Mouse (Mus musculus) heart, embryonic 14.5 days (tissue): ENCODE measurements around the gene 1110004F10Rik. TPM values are rescaled to one million over a fixed set of nuclear protein-coding genes. Genes with fewer than 3 reads are reported as not detected.

Source experiments
- ATAC-seq: fragments of 200-750 bp; cut with Nextera tagmentation; 2 replicates; pipeline ENCODE4 v1.8.0; 2017; ENCODE audit warnings: low read depth, moderate TSS enrichment; ENCODE audit not compliant: insufficient number of reproducible peaks, insufficient read depth, low FRiP score
- H3K27ac ChIP-seq, 2 experiments: fragments of 200-500 bp in 1 of 2; fragments of 300-500 bp in 1 of 2; sonication (generic) in 1 of 2; replicated peaks in 1 of 2; 2 replicates each; pipeline ENCODE4 v1.5.1; 2012 to 2014; ENCODE audit warnings: low read depth in 2 of 2, low read length in 2 of 2, control low read depth in 1 of 2, mild to moderate bottlenecking in 1 of 2, mixed read lengths in 1 of 2; ENCODE audit not compliant: control insufficient read depth in 1 of 2, insufficient read depth in 1 of 2
- H3K27me3 ChIP-seq: fragments of 300-500 bp; sonication (generic); 2 replicates; pipeline ENCODE4 v1.6.1; 2014; ENCODE audit warnings: mild to moderate bottlenecking, low read length, control low read depth; ENCODE audit not compliant: control insufficient read depth, insufficient read depth
- H3K36me3 ChIP-seq: fragments of 300-500 bp; sonication (generic); 2 replicates; pipeline ENCODE4 v1.6.1; 2014; ENCODE audit warnings: mild to moderate bottlenecking, control low read depth, low read length, mixed read lengths; ENCODE audit not compliant: control insufficient read depth, insufficient read depth
- H3K4me1 ChIP-seq, 2 experiments: fragments of 200-500 bp in 1 of 2; fragments of 300-500 bp in 1 of 2; sonication (generic) in 1 of 2; 2 replicates each; pipeline ENCODE4 v1.6.1; 2012 to 2014; ENCODE audit warnings: low read length in 2 of 2, control low read depth in 1 of 2, mixed read lengths in 1 of 2; ENCODE audit not compliant: control insufficient read depth in 2 of 2, insufficient read depth in 2 of 2
- H3K4me2 ChIP-seq: fragments of 300-500 bp; sonication (generic); 2 replicates; pipeline ENCODE4 v1.6.1; 2014; ENCODE audit warnings: mild to moderate bottlenecking, low read length
- H3K4me3 ChIP-seq, 2 experiments: fragments of 200-500 bp in 1 of 2; fragments of 300-500 bp in 1 of 2; sonication (generic) in 1 of 2; 2 replicates each; pipeline ENCODE4 v1.5.1; 2012 to 2014; ENCODE audit warnings: low read length in 2 of 2, mild to moderate bottlenecking in 2 of 2, control low read depth in 1 of 2, low read depth in 1 of 2, moderate library complexity in 1 of 2; ENCODE audit not compliant: control insufficient read depth in 1 of 2, insufficient read depth in 1 of 2
- H3K9ac ChIP-seq: fragments of 300-500 bp; sonication (generic); 2 replicates; pipeline ENCODE4 v1.6.1; 2014; ENCODE audit warnings: mild to moderate bottlenecking, low read length
- H3K9me3 ChIP-seq: fragments of 300-500 bp; sonication (generic); 2 replicates; pipeline ENCODE4 v1.6.1; 2016; ENCODE audit warnings: low read length, control low read depth; ENCODE audit not compliant: control insufficient read depth
- WGBS: fragments of 180-500 bp; shearing (Covaris S2); extraction: QIAGEN DNeasy Blood & Tissue Kit; methylation state at CpG from one replicate; pipeline ENCODE4 v1.1.7; 2014; 5-methylcytosine and 5-hydroxymethylcytosine counted together
- polyA plus RNA-seq: library from polyadenylated mRNA; unstranded; fragments of >200 nt; fragmentation: Nextera tagmentation; extraction: Ambion mirVana; gene quantifications from 2 replicates; pipeline ENCODE4 v1.2.1, GENCODE M21; 2014

Gene 1110004F10Rik
- polyA plus RNA-seq, 1 experiment from 2014 or later = 176 TPM

DNA sequence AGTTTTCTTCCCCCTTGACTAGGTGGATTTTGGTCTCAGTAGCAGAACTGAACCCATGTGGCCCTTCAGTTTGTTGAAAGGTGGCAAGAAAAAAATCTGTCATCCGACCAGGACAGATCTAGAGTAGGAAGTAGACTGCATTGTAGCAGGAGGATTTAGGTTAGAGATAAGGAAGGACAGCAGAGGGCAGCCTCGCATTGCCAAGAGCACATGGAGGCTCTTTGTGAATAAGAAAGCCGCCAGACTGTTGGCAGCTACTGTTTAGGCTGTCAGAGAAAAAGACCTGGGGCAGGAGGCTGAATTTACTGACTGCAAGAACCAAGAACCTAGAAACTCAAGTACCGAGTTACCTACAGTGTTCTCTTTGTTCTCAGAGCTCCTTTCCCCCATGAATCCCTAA, 92.2 kb downstream of the 1110004F10Rik start:
- Histone ChIP-seq H3K36me3 (peaks cover 79% of the 10 kb centered on the region), H3K27me3 (no peaks in the 10 kb centered on the region), H3K9me3 (no peaks in the 10 kb centered on the region), H3K9ac (0 out of 2 replicates have a peak overlapping the region, but pooled peaks have one; percentile 1), H3K4me3 (no peak overlapping the region), H3K4me1 (peaks cover 3 to 16% of the 10 kb centered on the region in 2 experiments), H3K27ac (peak overlapping the region in 1 of 2 experiments; percentile 10; a peak in 1 of 4 replicates), H3K4me2 (no peak overlapping the region)
- WGBS = 7% methylated on average over 4 of the region's 4 CpGs
- no peak for ATAC-seq

DNA sequence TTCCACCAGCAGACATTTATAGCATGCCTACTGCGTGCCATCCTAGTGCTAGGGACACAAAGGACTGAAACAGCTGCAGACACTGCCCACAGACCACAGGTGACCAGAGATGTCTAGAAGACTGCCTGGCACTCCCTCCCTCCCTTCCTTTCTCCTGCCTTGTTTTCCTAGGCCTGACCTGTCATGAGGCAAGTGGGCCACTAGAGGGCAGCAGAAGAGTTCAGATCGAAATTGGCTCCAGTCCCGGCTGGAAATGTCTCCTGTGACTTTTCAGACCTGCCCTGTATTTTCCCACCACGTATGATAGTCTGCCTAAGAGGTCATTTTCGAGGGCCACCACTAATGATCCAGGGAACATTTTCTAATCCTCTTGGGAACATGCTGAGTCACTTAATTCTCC, 92.9 kb downstream of the 1110004F10Rik start:
- no peaks in the 10 kb centered on the region for H3K9me3 ChIP-seq
- H3K9ac ChIP-seq = 0 out of 2 replicates have a peak overlapping the region, but pooled peaks have one; percentile 1
- peaks cover 3 to 16% of the 10 kb centered on the region in 2 experiments for H3K4me1 ChIP-seq
- H3K27me3 ChIP-seq = no peaks in the 10 kb centered on the region
- peak overlapping the region; percentile 10 to 34; a peak in 2 of 4 replicates for H3K27ac ChIP-seq
- no peak for ATAC-seq
- 3% methylated on average over 5 of the region's 5 CpGs for WGBS
- no peak overlapping the region for H3K4me2 ChIP-seq
- no peak overlapping the region for H3K4me3 ChIP-seq
- H3K36me3 ChIP-seq = peaks cover 79% of the 10 kb centered on the region

DNA sequence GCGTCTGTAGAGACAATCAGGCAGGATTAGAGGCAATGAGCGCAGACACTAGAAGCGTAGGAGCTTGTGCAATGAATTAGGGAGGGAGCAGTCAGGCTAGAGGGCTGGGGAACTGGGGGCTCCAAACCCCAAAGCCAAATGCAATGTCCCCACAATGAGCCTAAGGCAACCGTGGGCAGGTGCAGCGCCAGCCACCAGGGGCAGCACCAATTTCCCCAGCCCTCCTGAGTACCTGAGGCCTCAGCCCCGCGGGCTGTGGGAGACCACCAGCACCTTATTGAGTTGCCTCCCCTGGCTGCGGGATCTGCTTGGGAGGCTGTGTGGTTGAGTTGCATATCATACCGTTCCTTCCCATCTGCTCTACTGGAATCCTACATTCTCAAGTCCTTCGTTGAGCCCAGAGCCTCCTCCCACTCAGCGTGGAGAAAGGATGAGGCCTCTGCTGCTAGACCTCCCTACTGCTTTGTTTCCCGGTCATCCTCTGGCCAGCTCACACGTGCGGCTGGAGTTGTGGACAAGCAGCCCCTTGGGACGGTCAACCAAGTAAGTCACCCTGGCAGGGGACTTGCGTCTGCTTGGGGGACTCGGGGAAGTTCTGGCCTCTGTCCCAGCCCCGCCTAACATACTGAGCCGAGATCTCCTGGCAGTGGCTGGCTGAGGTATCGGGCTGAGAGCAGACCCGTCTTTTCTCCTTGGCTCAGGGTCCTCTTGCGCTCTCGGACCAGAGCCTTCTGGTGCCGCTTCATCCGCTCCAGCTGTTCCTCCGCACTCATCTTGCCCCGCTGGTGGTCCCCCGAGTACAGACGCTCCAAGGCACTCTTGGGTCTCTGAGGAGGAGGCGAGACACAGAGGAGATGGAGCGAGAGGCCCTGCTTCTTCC, 95.5 kb downstream of the 1110004F10Rik start:
- Histone ChIP-seq H3K4me1 (peaks cover 3 to 20% of the 10 kb centered on the region in 2 experiments), H3K4me2 (no peak overlapping the region), H3K36me3 (peaks cover 77% of the 10 kb centered on the region), H3K27me3 (no peaks in the 10 kb centered on the region), H3K9me3 (no peaks in the 10 kb centered on the region), H3K27ac (no peak overlapping the region), H3K9ac (no peak overlapping the region), H3K4me3 (no peak overlapping the region)
- ATAC-seq = no peak
- 67% methylated on average over 31 of the region's 31 CpGs for WGBS

DNA sequence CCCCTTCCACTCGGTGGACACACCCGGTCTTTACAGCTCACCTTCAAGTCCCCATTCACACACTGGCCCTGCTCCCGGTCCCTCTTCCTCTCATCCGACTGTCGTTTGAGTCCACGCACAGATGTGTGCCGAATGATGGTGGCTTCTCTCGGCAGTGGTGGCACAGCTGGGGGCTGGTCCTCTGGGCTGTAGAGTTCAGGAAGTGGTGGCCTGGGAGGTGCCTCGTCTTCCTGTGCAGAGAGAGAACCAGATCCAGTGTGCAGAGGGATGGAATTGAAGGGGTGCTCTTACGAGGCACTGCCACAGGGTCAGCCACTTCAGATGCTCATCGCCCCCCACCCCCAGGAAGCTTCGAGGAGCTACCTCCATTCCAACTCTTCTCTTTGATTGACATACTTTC, 98.0 kb downstream of the 1110004F10Rik start:
- H3K9me3 ChIP-seq = no peaks in the 10 kb centered on the region
- no peak for ATAC-seq
- H3K4me2 ChIP-seq = no peak overlapping the region
- H3K4me1 ChIP-seq = peaks cover 0 to 11% of the 10 kb centered on the region in 2 experiments; a peak in 2 of 4 replicates
- H3K9ac ChIP-seq = no peak overlapping the region
- H3K36me3 ChIP-seq = peaks cover 90% of the 10 kb centered on the region
- no peak overlapping the region for H3K27ac ChIP-seq
- no peak overlapping the region for H3K4me3 ChIP-seq
- WGBS = 76% methylated on average over 12 of the region's 12 CpGs
- H3K27me3 ChIP-seq = no peaks in the 10 kb centered on the region

DNA sequence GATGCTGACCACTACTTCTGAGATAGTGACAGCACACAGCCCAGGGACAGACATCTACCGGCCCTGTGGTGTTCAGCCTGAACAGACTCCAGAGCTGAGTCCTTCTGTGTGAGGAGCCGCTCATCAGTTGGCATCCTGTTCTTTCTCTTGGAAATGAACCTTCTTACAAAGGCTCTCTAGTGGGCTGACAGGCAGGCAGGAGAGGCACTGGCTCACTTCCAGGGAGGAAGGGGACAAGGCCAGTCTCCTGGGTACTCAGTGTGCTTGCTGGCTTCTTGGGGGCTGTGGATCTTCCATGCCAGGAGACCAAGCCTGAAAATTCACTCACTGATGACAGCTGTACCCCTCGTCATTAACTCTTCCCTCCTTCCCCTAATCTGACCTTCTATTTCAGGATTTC, 98.5 kb downstream of the 1110004F10Rik start:
- Histone ChIP-seq H3K36me3 (peaks cover 91% of the 10 kb centered on the region), H3K27ac (no peak overlapping the region), H3K4me3 (no peak overlapping the region), H3K4me2 (no peak overlapping the region), H3K9ac (no peak overlapping the region), H3K27me3 (no peaks in the 10 kb centered on the region), H3K4me1 (0 out of 4 replicates have a peak, but pooled peaks cover 0 to 6% of the 10 kb centered on the region in 2 experiments), H3K9me3 (no peaks in the 10 kb centered on the region)
- WGBS = 37% methylated on average over 3 of the region's 3 CpGs
- no peak for ATAC-seq

DNA sequence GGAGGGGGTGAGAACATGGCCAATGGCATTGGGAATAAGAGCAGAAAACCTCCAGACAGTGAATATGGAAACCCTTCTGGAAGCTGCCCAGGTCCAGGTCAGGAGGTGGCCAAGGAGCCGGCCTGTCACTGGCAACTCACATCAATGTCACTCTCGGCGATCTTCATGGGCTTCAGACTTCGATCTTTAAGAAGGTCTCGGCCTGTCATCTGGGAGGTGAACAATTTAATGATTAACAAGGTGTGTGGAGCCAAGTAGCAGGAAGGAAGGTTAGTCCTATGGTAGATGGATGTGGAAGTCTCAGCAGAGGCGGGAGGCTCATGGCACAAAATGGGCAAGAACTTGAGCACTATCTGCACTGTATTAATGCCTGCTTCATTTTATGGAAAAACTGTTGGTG, 105.8 kb downstream of the 1110004F10Rik start:
- 95% methylated on average over 6 of the region's 6 CpGs for WGBS
- H3K36me3 ChIP-seq = peaks cover 85% of the 10 kb centered on the region
- H3K4me2 ChIP-seq = no peak overlapping the region
- H3K4me3 ChIP-seq = no peak overlapping the region
- H3K27me3 ChIP-seq = no peaks in the 10 kb centered on the region
- no peak overlapping the region for H3K9ac ChIP-seq
- ATAC-seq = no peak
- no peaks in the 10 kb centered on the region for H3K9me3 ChIP-seq
- H3K27ac ChIP-seq = no peak overlapping the region
- H3K4me1 ChIP-seq = no peaks in the 10 kb centered on the region

DNA sequence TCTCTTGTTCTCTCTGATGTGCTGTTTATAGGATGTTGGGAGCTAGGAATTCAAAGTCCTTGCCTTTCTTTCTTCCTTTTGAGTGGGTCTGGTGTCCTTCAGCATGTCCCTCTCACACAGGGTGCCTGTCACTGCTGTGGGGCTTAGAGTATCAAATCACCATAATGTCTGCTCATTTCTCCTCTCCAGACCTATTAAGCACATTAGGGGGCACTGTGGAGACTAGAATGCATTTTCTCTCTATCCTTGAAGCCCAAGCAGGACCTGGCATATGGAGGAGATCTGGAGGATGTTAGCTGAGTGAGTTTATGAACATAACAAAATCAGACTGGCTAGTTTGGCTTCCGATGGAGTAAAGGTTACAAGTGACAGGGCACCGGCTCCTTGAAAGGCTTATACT, 107.9 kb downstream of the 1110004F10Rik start:
- H3K9ac ChIP-seq = no peak overlapping the region
- peaks cover 81% of the 10 kb centered on the region for H3K36me3 ChIP-seq
- H3K27me3 ChIP-seq = no peaks in the 10 kb centered on the region
- WGBS = 90% methylated on average over 2 of the region's 2 CpGs
- no peak overlapping the region for H3K27ac ChIP-seq
- H3K4me1 ChIP-seq = no peaks in the 10 kb centered on the region
- no peak overlapping the region for H3K4me3 ChIP-seq
- no peaks in the 10 kb centered on the region for H3K9me3 ChIP-seq
- H3K4me2 ChIP-seq = no peak overlapping the region
- ATAC-seq = no peak
